Mouse (Mus musculus) bone marrow, adult 2 months (tissue): ENCODE measurements around the gene Uqcr10.

Experiments
- CTCF ChIP-seq: fragments of 200-500 bp; IDR thresholded peaks from 2 replicates; pipeline ENCODE4 v1.5.1; 2011; ENCODE audit warnings: low read length, control low read depth; ENCODE audit not compliant: control insufficient read depth, insufficient read depth
- POLR2A ChIP-seq: fragments of 200-500 bp; IDR thresholded peaks from 2 replicates; pipeline ENCODE4 v1.6.1; 2011; ENCODE audit warnings: low read depth, mild to moderate bottlenecking, control low read depth, low read length, borderline replicate concordance; ENCODE audit not compliant: control insufficient read depth

DNA sequence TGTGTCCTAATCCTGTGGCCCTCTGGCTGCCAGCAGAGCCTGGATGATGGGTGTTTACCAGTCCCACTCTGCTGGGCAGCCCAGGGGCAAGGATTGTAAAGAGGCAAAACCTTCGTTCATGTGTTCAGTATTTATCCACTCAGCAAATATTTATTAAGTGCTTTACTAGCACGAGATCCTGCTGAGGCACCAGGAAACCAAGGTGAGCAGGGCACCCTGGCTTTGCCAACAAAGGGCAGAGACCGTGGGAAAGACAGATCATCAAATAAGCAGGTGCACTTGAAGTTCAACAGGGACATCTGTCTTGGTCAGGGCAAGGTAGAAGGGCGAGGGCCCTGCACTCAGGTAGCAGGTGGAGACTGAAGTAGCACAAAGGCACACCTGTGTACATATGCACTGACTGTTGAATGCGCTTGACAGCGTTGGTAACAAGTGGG lies 29.0 kb downstream of the Uqcr10 start:
- TF ChIP-seq CTCF (no peak), POLR2A (no peak)
